Mouse (Mus musculus) C2C12 (cell line): ENCODE results near the gene Mms22l. TPM values are rescaled to one million over a fixed set of nuclear protein-coding genes. Genes with fewer than 3 reads are reported as not detected.

Experiments used
- H3K27me3 ChIP-seq: one replicate; pipeline ENCODE4 v1.6.1; 2011; ENCODE audit not compliant: control insufficient read depth, insufficient read depth, insufficient read length
- H3K36me3 ChIP-seq: one replicate; pipeline ENCODE4 v1.6.1; 2011; ENCODE audit not compliant: control insufficient read depth, insufficient read depth
- H3K4me3 ChIP-seq: one replicate; pipeline ENCODE4 v1.5.1; 2011; ENCODE audit warnings: mild to moderate bottlenecking, control low read depth; ENCODE audit not compliant: poor library complexity, insufficient read depth, severe bottlenecking
- H3K79me2 ChIP-seq: one replicate; pipeline ENCODE4 v1.6.1; 2011; ENCODE audit not compliant: control insufficient read depth, insufficient read depth
- H3K79me3 ChIP-seq: one replicate; pipeline ENCODE4 v1.6.1; 2011; ENCODE audit warnings: low read depth, control low read depth
- H3ac ChIP-seq: one replicate; pipeline ENCODE3; 2011; ENCODE audit warnings: low read depth; ENCODE audit not compliant: control insufficient read depth, insufficient read length
- CEBPB ChIP-seq: IDR thresholded peaks from one replicate; pipeline ENCODE4 v1.6.1; 2011; ENCODE audit warnings: low read depth, mild to moderate bottlenecking, control low read depth, moderate library complexity
- CTCF ChIP-seq: IDR thresholded peaks from one replicate; pipeline ENCODE4 v1.5.1; 2011; ENCODE audit not compliant: control insufficient read depth, insufficient read depth, insufficient read length
- FOSL1 ChIP-seq: IDR thresholded peaks from one replicate; pipeline ENCODE4 v1.8.0; 2011; ENCODE audit warnings: mild to moderate bottlenecking, low read length; ENCODE audit not compliant: poor library complexity, insufficient read depth, severe bottlenecking
- MAX ChIP-seq: IDR thresholded peaks from one replicate; pipeline ENCODE4 v1.6.1; 2011; ENCODE audit warnings: mild to moderate bottlenecking, control low read depth
- MYOD1 ChIP-seq: IDR thresholded peaks from one replicate; pipeline ENCODE4 v1.6.1; 2011; ENCODE audit warnings: low read depth; ENCODE audit not compliant: control insufficient read depth, insufficient read length
- MYOG ChIP-seq: IDR thresholded peaks from one replicate; pipeline ENCODE4 v1.6.1; 2011; ENCODE audit not compliant: control insufficient read depth, insufficient read length; ENCODE audit errors: extremely low read depth
- USF1 ChIP-seq: IDR thresholded peaks from one replicate; pipeline ENCODE4 v1.6.1; 2011; ENCODE audit warnings: low read depth, mild to moderate bottlenecking, control low read depth, moderate library complexity
- polyA plus RNA-seq: library from polyadenylated mRNA; unstranded; fragments of >200 nt; fragmentation: generic; extraction: Trizol; gene quantifications from one replicate; pipeline ENCODE4 v1.2.1, GENCODE M21; 2012; ENCODE audit warnings: missing spikeins

Gene Mms22l
- polyA plus RNA-seq, 1 experiment = 14.8 TPM

GRCm38 (mm10) chr4:24574276-24574675, 78.0 kb downstream of the Mms22l start:
- peaks cover 13% of the 10 kb centered on the region for H3K79me2 ChIP-seq
- no peaks in the 10 kb centered on the region for H3K79me3 ChIP-seq
- peak; percentile 78 for TF ChIP-seq CTCF
- no peak for TF ChIP-seq CEBPB
- H3ac ChIP-seq = no peak overlapping the region
- H3K36me3 ChIP-seq = peaks cover 30% of the 10 kb centered on the region
- H3K4me3 ChIP-seq = no peak overlapping the region
- no peaks in the 10 kb centered on the region for H3K27me3 ChIP-seq

- Histone ChIP-seq H3ac (no peak overlapping the region), H3K79me3 (no peaks in the 10 kb centered on the region), H3K79me2 (no peaks in the 10 kb centered on the region), H3K36me3 (peaks cover 57% of the 10 kb centered on the region), H3K27me3 (no peaks in the 10 kb centered on the region), H3K4me3 (no peak overlapping the region)
- TF ChIP-seq CEBPB (no peak), MYOD1 (no peak), MYOG (no peak), FOSL1 (no peak), CTCF (no peak), MAX (no peak), USF1 (no peak)
These were observed 81.3 kb downstream of the Mms22l start for GRCm38 (mm10) chr4:24577594-24577993.

- peaks cover 67% of the 10 kb centered on the region for H3K36me3 ChIP-seq
- H3K4me3 ChIP-seq = no peak overlapping the region
- no peak overlapping the region for H3ac ChIP-seq
- TF ChIP-seq CEBPB (no peak), MYOG (no peak), FOSL1 (no peak), MYOD1 (no peak), USF1 (no peak), CTCF (no peak), MAX (no peak)
- H3K79me2 ChIP-seq = no peaks in the 10 kb centered on the region
- H3K27me3 ChIP-seq = no peaks in the 10 kb centered on the region
- no peaks in the 10 kb centered on the region for H3K79me3 ChIP-seq
These were observed 86.0 kb downstream of the Mms22l start for GRCm38 (mm10) chr4:24582295-24582694.

- no peak for TF ChIP-seq CEBPB
- no peak for TF ChIP-seq MAX
- no peak for TF ChIP-seq CTCF
- TF ChIP-seq FOSL1 = no peak
- no peak for TF ChIP-seq MYOG
- no peak for TF ChIP-seq USF1
- no peak for TF ChIP-seq MYOD1
- Histone ChIP-seq H3K4me3 (no peak overlapping the region), H3K79me3 (no peaks in the 10 kb centered on the region)
These were observed 87.7 kb downstream of the Mms22l start for GRCm38 (mm10) chr4:24583997-24584396.

GRCm38 (mm10) chr4:24594824-24595223, 98.6 kb downstream of the Mms22l start:
- no peaks in the 10 kb centered on the region for H3K79me3 ChIP-seq
- H3K79me2 ChIP-seq = no peaks in the 10 kb centered on the region
- TF ChIP-seq CEBPB (no peak), MYOG (no peak), FOSL1 (no peak), MAX (no peak), CTCF (no peak), MYOD1 (no peak)
- H3K36me3 ChIP-seq = peaks cover 48% of the 10 kb centered on the region
- no peak overlapping the region for H3ac ChIP-seq
- H3K4me3 ChIP-seq = no peak overlapping the region
- no peaks in the 10 kb centered on the region for H3K27me3 ChIP-seq

More at GRCm38 (mm10) chr4:24583997-24584396, 87.7 kb downstream of the Mms22l start:
- Histone ChIP-seq H3K36me3 (peaks cover 75% of the 10 kb centered on the region), H3K27me3 (no peaks in the 10 kb centered on the region), H3K79me2 (no peaks in the 10 kb centered on the region), H3ac (no peak overlapping the region)

- H3K27me3 ChIP-seq = no peaks in the 10 kb centered on the region
- no peaks in the 10 kb centered on the region for H3K79me3 ChIP-seq
- no peak for TF ChIP-seq CTCF
- no peak for TF ChIP-seq MYOD1
- TF ChIP-seq MYOG = no peak
- no peak for TF ChIP-seq FOSL1
- no peak overlapping the region for H3ac ChIP-seq
- peaks cover 61% of the 10 kb centered on the region for H3K36me3 ChIP-seq
- no peak overlapping the region for H3K4me3 ChIP-seq
- H3K79me2 ChIP-seq = no peaks in the 10 kb centered on the region
These were observed 100.8 kb downstream of the Mms22l start for GRCm38 (mm10) chr4:24596942-24597611.
